Mouse (Mus musculus): ENCODE data around the gene Rsl1d1. TPM values are rescaled to one million over a fixed set of nuclear protein-coding genes. Genes with fewer than 3 reads are reported as not detected.
A peak's percentile ranks its signal among the peaks of the same experiment; 100 is the strongest.

The Rsl1d1 gene
- 178 and 219 TPM in 2 replicates for polyA plus RNA-seq (2016; fragmentation: Nextera tagmentation; extraction: Ambion mirVana)

- H3K4me1 ChIP-seq, result peaks cover 20% of the 10 kb centered on the region
- under 1% methylated on average over 68 of the region's 68 CpGs for WGBS
- H3K9me3 ChIP-seq, result no peaks in the 10 kb centered on the region
- peak; percentile 98 for DNase-seq (ENCODE audit: low spot score)
- peaks cover 48% of the 10 kb centered on the region for H3K36me3 ChIP-seq
- H3K27ac ChIP-seq, result peak within 1 kb of the TSS; percentile 95
- peak within 1 kb of the TSS; percentile 89 for H3K4me3 ChIP-seq
- no peaks in the 10 kb centered on the region for H3K27me3 ChIP-seq (ENCODE audit: insufficient read depth, poor library complexity, severe bottlenecking)
Measured at GRCm38 (mm10) chr16:11202571-11203554, at the start of gene Rsl1d1. TSS of gene Rsl1d1 (minus strand) at chr16:11203331.

- peaks cover 15% of the 10 kb centered on the region for H3K4me1 ChIP-seq
- no peak overlapping the region for H3K4me3 ChIP-seq
- H3K9me3 ChIP-seq, result no peaks in the 10 kb centered on the region
- no peaks in the 10 kb centered on the region for H3K27me3 ChIP-seq (ENCODE audit: insufficient read depth, poor library complexity, severe bottlenecking)
- no peak overlapping the region for H3K27ac ChIP-seq
- WGBS, result 70% methylated on average over 2 of the region's 2 CpGs
- no peak for DNase-seq (ENCODE audit: low spot score)
- no peaks in the 10 kb centered on the region for H3K36me3 ChIP-seq
Measured at GRCm38 (mm10) chr16:11247791-11248190, 44.7 kb upstream of the Rsl1d1 start.

- Histone ChIP-seq H3K4me3 (no peak overlapping the region), H3K27me3 (ENCODE audit: insufficient read depth, poor library complexity, severe bottlenecking) (no peaks in the 10 kb centered on the region), H3K36me3 (no peaks in the 10 kb centered on the region), H3K27ac (no peak overlapping the region), H3K9me3 (no peaks in the 10 kb centered on the region), H3K4me1 (peaks cover 7% of the 10 kb centered on the region; the same call in 1 of the 2 replicates)
- DNase-seq (ENCODE audit: low spot score), result no peak
- 74% methylated on average over 9 of the region's 9 CpGs for WGBS
Measured at GRCm38 (mm10) chr16:11245767-11246166, 42.6 kb upstream of the Rsl1d1 start.

DNA sequence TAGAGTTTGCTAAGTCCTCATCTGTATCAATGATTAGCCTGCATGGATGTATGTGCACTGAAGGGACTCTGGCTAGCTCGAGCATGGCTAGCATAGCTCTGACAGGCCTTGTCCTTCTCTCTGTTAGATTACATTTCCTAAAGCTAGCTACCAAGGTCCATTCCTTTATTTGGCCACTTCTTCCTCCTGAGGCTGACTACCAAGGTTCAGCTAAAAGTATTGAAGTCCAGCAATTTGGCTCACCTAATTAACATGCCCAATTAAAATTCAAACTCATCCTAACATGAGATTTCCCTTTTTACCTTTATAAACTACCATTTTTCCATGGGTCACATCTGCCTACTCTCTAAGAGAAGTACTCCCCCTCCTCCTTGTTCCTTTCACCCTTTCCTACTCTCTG, 39.3 kb upstream of the Rsl1d1 start:
- Histone ChIP-seq H3K4me3 (no peak overlapping the region), H3K27me3 (ENCODE audit: insufficient read depth, poor library complexity, severe bottlenecking) (no peaks in the 10 kb centered on the region), H3K9me3 (no peaks in the 10 kb centered on the region), H3K4me1 (peaks cover 6% of the 10 kb centered on the region; the same call in 1 of the 2 replicates), H3K27ac (no peak overlapping the region), H3K36me3 (peaks cover 20% of the 10 kb centered on the region)
- WGBS, result 79% methylated on average over 1 of the region's 1 CpGs
- no peak for DNase-seq (ENCODE audit: low spot score)

- no peak overlapping the region for H3K27ac ChIP-seq
- H3K9me3 ChIP-seq, result no peaks in the 10 kb centered on the region
- H3K27me3 ChIP-seq (ENCODE audit: insufficient read depth, poor library complexity, severe bottlenecking), result no peaks in the 10 kb centered on the region
- peaks cover 85% of the 10 kb centered on the region for H3K36me3 ChIP-seq
- 83% methylated on average over 3 of the region's 3 CpGs for WGBS
- H3K4me1 ChIP-seq, result no peaks in the 10 kb centered on the region
- no peak overlapping the region for H3K4me3 ChIP-seq
- DNase-seq (ENCODE audit: low spot score), result no peak
Measured at GRCm38 (mm10) chr16:11217801-11218200, 14.7 kb upstream of the Rsl1d1 start.

- peaks cover 46% of the 10 kb centered on the region for H3K36me3 ChIP-seq
- peak overlapping the region; percentile 89 for H3K4me3 ChIP-seq
- H3K9me3 ChIP-seq, result no peaks in the 10 kb centered on the region
- no peaks in the 10 kb centered on the region for H3K27me3 ChIP-seq (ENCODE audit: insufficient read depth, poor library complexity, severe bottlenecking)
- 7% methylated on average over 24 of the region's 24 CpGs for WGBS
- peaks cover 20% of the 10 kb centered on the region for H3K4me1 ChIP-seq
- H3K27ac ChIP-seq, result peak overlapping the region; percentile 95
- peak; percentile 50 for DNase-seq (ENCODE audit: low spot score)
Measured at GRCm38 (mm10) chr16:11203600-11204390, 664 bp upstream of the Rsl1d1 start.

- H3K27me3 ChIP-seq (ENCODE audit: insufficient read depth, poor library complexity, severe bottlenecking), result no peaks in the 10 kb centered on the region
- WGBS, result 64% methylated on average over 6 of the region's 6 CpGs
- H3K4me1 ChIP-seq, result peaks cover 20% of the 10 kb centered on the region
- H3K36me3 ChIP-seq, result peaks cover 49% of the 10 kb centered on the region
- no peak for DNase-seq (ENCODE audit: low spot score)
- peak overlapping the region; percentile 95 for H3K27ac ChIP-seq
- peak overlapping the region; percentile 89 for H3K4me3 ChIP-seq
- no peaks in the 10 kb centered on the region for H3K9me3 ChIP-seq
Measured at GRCm38 (mm10) chr16:11201740-11202394, 1.3 kb downstream of the Rsl1d1 start.

DNA sequence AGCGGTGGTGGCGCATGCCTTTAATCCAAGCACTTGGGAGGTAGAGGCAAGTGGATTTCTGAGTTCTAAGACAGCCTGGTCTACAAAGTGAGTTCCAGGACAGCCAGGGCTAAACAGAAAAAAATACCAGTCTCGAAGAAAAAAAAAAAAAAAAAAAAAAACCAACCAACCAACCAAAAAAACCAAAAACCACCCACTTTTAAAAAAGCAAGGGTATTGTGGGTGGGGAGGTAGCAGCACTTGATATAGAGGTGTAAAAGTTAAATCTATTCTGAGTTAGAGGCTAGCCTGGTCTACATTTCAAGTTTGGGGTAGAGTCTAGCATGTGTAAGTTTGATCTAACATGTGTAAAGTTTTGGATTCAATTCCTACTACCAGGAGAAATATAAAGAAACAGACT, 2.9 kb downstream of the Rsl1d1 start:
- WGBS, result 88% methylated on average over 3 of the region's 3 CpGs
- peaks cover 20% of the 10 kb centered on the region for H3K4me1 ChIP-seq
- no peaks in the 10 kb centered on the region for H3K9me3 ChIP-seq
- no peaks in the 10 kb centered on the region for H3K27me3 ChIP-seq (ENCODE audit: insufficient read depth, poor library complexity, severe bottlenecking)
- no peak overlapping the region for H3K27ac ChIP-seq
- H3K4me3 ChIP-seq, result no peak overlapping the region
- peaks cover 65% of the 10 kb centered on the region for H3K36me3 ChIP-seq
- DNase-seq (ENCODE audit: low spot score), result no peak

DNA sequence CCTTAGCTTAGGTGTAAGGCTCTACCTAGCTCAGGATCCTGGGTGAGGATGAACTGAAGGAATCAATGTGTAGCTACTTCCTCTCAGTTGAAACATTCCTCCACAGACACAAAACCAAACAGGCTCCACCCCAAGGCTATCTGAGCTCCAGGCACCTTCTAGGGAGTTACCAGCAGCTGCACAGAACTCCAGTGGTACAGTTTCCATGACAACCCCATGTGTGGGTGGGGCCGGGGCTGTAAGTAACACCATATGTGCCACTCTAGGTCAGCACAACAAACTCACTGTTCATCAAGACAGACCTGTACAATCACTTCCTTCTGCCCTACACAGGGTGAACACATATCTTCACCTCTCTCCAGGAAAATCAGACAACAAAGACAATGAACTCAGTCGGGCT, 4.7 kb downstream of the Rsl1d1 start:
- H3K9me3 ChIP-seq, result no peaks in the 10 kb centered on the region
- no peak overlapping the region for H3K27ac ChIP-seq
- peaks cover 7% of the 10 kb centered on the region for H3K4me1 ChIP-seq
- H3K36me3 ChIP-seq, result peaks cover 82% of the 10 kb centered on the region
- H3K4me3 ChIP-seq, result no peak overlapping the region
- 66% methylated on average over 2 of the region's 2 CpGs for WGBS
- no peaks in the 10 kb centered on the region for H3K27me3 ChIP-seq (ENCODE audit: insufficient read depth, poor library complexity, severe bottlenecking)
- DNase-seq (ENCODE audit: low spot score), result no peak

- H3K36me3 ChIP-seq, result peaks cover 97% of the 10 kb centered on the region
- H3K9me3 ChIP-seq, result no peaks in the 10 kb centered on the region
Measured at GRCm38 (mm10) chr16:11197052-11197451, 6.1 kb downstream of the Rsl1d1 start.

DNA sequence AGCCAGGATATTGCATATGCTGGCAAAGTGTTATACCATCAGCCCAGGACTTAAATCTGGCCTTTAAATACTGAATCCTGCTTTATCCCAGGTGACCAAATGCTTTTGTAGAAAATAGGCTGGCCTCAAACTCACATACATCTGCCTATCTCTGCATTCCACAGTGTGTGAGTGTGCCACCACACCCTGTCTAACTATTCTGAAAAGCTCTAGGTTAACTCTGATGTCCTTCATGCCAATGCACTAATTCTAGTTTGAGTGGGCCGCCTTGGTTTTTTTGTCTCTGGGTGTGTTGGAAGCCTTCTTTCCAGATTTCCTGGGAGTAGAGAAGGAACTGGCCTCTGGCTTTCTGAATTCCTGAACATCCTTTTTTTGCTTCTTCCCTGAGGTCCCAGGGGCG, 9.9 kb downstream of the Rsl1d1 start:
- Histone ChIP-seq H3K4me3 (no peak overlapping the region), H3K27ac (no peak overlapping the region), H3K36me3 (peaks cover 73% of the 10 kb centered on the region), H3K27me3 (ENCODE audit: insufficient read depth, poor library complexity, severe bottlenecking) (no peaks in the 10 kb centered on the region), H3K9me3 (no peaks in the 10 kb centered on the region), H3K4me1 (no peaks in the 10 kb centered on the region)
- DNase-seq (ENCODE audit: low spot score), result no peak
- 97% methylated on average over 2 of the region's 2 CpGs for WGBS

More at GRCm38 (mm10) chr16:11197052-11197451, 6.1 kb downstream of the Rsl1d1 start:
- Histone ChIP-seq H3K27ac (no peak overlapping the region), H3K4me1 (peaks cover 7% of the 10 kb centered on the region), H3K27me3 (ENCODE audit: insufficient read depth, poor library complexity, severe bottlenecking) (no peaks in the 10 kb centered on the region), H3K4me3 (no peak overlapping the region)
- 89% methylated on average over 4 of the region's 4 CpGs for WGBS
- peak; percentile 52 for DNase-seq (ENCODE audit: low spot score)

GRCm38 (mm10) chr16:11190150-11190549, 13.0 kb downstream of the Rsl1d1 start:
- H3K9me3 ChIP-seq, result no peaks in the 10 kb centered on the region

More at GRCm38 (mm10) chr16:11190150-11190549, 13.0 kb downstream of the Rsl1d1 start:
- no peak for DNase-seq (ENCODE audit: low spot score)
- H3K27me3 ChIP-seq (ENCODE audit: insufficient read depth, poor library complexity, severe bottlenecking), result no peaks in the 10 kb centered on the region
- H3K4me1 ChIP-seq, result no peaks in the 10 kb centered on the region
- 88% methylated on average over 7 of the region's 7 CpGs for WGBS
- H3K4me3 ChIP-seq, result no peak overlapping the region
- H3K27ac ChIP-seq, result no peak overlapping the region
- peaks cover 43% of the 10 kb centered on the region for H3K36me3 ChIP-seq
